Mouse (Mus musculus) lung, postnatal 0 days (tissue): ENCODE results near the gene Hist1h4i.
A peak's percentile ranks its signal among the peaks of the same experiment; 100 is the strongest.

Experiments
- CTCF ChIP-seq: IDR thresholded peaks from 2 replicates; pipeline ENCODE4 v1.5.1; 2016; ENCODE audit warnings: antibody characterized with exemption, mild to moderate bottlenecking
- EP300 ChIP-seq: IDR thresholded peaks from 2 replicates; pipeline ENCODE4 v1.6.1; 2016; ENCODE audit warnings: antibody characterized with exemption, mild to moderate bottlenecking, control low read depth

DNA sequence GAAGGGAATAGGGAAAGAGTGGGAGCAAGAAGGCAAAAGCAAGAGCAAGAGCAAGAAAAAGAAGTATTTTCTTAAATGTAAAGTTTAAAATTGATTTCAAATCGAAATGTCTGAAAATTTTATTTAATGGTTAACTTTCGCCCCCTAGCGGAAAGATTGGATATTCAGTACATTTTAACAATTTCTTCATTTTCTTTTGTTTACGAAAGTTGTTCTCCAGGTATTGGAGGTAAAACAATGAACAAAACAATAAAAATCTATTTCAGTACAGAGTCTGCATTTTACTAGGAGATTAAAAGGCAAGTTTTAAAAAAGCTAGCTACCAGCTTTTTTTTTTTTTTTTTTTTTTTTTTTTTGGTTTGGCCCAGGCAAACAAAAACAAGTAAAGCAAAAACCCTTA lies 10.7 kb downstream of the Hist1h4i start:
- no peak for TF ChIP-seq EP300
- TF ChIP-seq CTCF = peak; percentile 47; the same call in 1 of the 2 replicates
